21 mouse cellular contexts compared by ENCODE assay signal in the genomic region with DNA sequence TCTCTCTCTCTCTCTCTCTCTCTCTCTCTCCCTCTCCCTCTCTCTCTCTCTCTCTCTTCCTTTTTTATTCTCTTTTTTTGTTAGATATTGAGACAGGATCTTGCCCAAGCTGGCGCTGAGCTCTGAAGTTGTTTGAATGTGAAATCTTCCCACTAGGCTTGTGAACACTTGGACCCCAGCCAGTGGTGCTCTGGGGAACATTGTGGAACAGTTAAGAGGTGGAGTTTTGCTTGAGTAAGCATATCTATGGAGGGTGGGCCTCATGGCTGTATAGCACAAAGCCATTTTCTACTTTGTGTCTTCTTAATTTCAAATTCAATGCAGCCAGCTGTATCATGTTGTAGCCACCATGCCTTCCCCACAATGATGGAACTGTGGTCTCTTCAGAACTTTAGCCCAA.
DNase-seq lines count a peak whose midpoint lies in the region; ATAC-seq lines count a peak whose summit lies in the region.
"Had no signal": no experiment of that assay in that cellular context is flagged by ENCODE, and none has a peak within 500 bp of the region (broad histone marks: within the 10 kb centered on the region; RNA-seq: fewer than 3 reads in every experiment).

No protein-coding gene starts in this region.

- no peak overlapping the region for H3K27ac ChIP-seq in hindbrain, embryonic 14.5 days
- no peak overlapping the region for H3K27ac ChIP-seq in hindbrain, embryonic 13.5 days
- no peak overlapping the region for H3K27ac ChIP-seq in lung, embryonic 15.5 days
- H3K27ac ChIP-seq: forebrain, embryonic 12.5 days; hindbrain, embryonic 15.5 days; neural tube, embryonic 15.5 days; stomach, postnatal 0 days had no signal

- DNase-seq in cerebellum, postnatal 10 days = peak; percentile 28 to 49
- no peak for DNase-seq in cerebellum, adult 11 months
- DNase-seq in hindbrain, embryonic 14.5 days (ENCODE audit: low spot score) = peak; percentile 49
- DNase-seq in lung, postnatal 36 days = no peak
- DNase-seq in testis, postnatal 10 days (ENCODE audit: low spot score) = peak; percentile 42
- no peak for DNase-seq in testis, postnatal 14 days (ENCODE audit: low spot score)
- DNase-seq: cerebellum, adult 11-12 months; heart, adult 11 months; liver; thymus, postnatal 14 days had no signal

- H3K4me2 ChIP-seq in hindbrain, embryonic 14.5 days (replicated peaks) = no peak overlapping the region
- no peak overlapping the region for H3K4me2 ChIP-seq in hindbrain, embryonic 13.5 days
- H3K4me2 ChIP-seq in lung, embryonic 15.5 days = no peak overlapping the region
- H3K4me2 ChIP-seq: forebrain, embryonic 12.5 days; heart, embryonic 12.5 days; hindbrain, embryonic 15.5 days; neural tube, embryonic 15.5 days had no signal

- H3K36me3 ChIP-seq in hindbrain, embryonic 14.5 days (replicated peaks; ENCODE audit: control insufficient read depth, insufficient read depth) = no peaks in the 10 kb centered on the region
- no peaks in the 10 kb centered on the region for H3K36me3 ChIP-seq in hindbrain, embryonic 13.5 days
- H3K36me3 ChIP-seq in lung, embryonic 15.5 days = no peaks in the 10 kb centered on the region
- H3K36me3 ChIP-seq: forebrain, embryonic 12.5 days; heart, embryonic 12.5 days; hindbrain, embryonic 15.5 days; neural tube, embryonic 15.5 days had no signal

- no peak overlapping the region for H3K4me3 ChIP-seq in hindbrain, embryonic 14.5 days (replicated peaks; ENCODE audit: low read length)
- H3K4me3 ChIP-seq in hindbrain, embryonic 13.5 days = no peak overlapping the region
- H3K4me3 ChIP-seq in lung, embryonic 15.5 days = no peak overlapping the region
- H3K4me3 ChIP-seq: forebrain, embryonic 12.5 days; heart, embryonic 12.5 days; hindbrain, embryonic 15.5 days; megakaryocyte, embryonic 14.5 days; neural tube, embryonic 15.5 days had no signal

- no peak for ATAC-seq in hindbrain, embryonic 14.5 days (ENCODE audit: low FRiP score)
- no peak for ATAC-seq in hindbrain, embryonic 13.5 days (ENCODE audit: low FRiP score)
- peak; percentile 62; the same call in 1 of the 2 replicates for ATAC-seq in lung, embryonic 15.5 days (ENCODE audit: borderline replicate concordance, extremely low read depth, low FRiP score, low TSS enrichment)
- ATAC-seq: intestine, embryonic 16.5 days; midbrain, embryonic 16.5 days had no signal

- H3K4me1 ChIP-seq in hindbrain, embryonic 14.5 days (replicated peaks; ENCODE audit: control insufficient read depth, insufficient read depth, low read length) = 0 out of 2 replicates have a peak, but pooled peaks cover 4% of the 10 kb centered on the region
- H3K4me1 ChIP-seq in hindbrain, embryonic 13.5 days (replicated peaks) = peaks cover 10% of the 10 kb centered on the region
- H3K4me1 ChIP-seq in lung, embryonic 15.5 days = no peaks in the 10 kb centered on the region
- H3K4me1 ChIP-seq: forebrain, embryonic 12.5 days; heart, embryonic 12.5 days; hindbrain, embryonic 15.5 days; megakaryocyte, embryonic 14.5 days had no signal

- whole genome bisulfite sequencing in hindbrain, embryonic 14.5 days = 50% methylated on average over 1 of the region's 1 CpGs
- 68% methylated on average over 1 of the region's 1 CpGs for WGBS in hindbrain, embryonic 13.5 days
- 60% methylated on average over 1 of the region's 1 CpGs for WGBS in lung, embryonic 15.5 days

- no peaks in the 10 kb centered on the region for H3K9me3 ChIP-seq in hindbrain, embryonic 14.5 days (ENCODE audit: control insufficient read depth, low read length)
- no peaks in the 10 kb centered on the region for H3K9me3 ChIP-seq in hindbrain, embryonic 13.5 days
- no peaks in the 10 kb centered on the region for H3K9me3 ChIP-seq in lung, embryonic 15.5 days
- H3K9me3 ChIP-seq: forebrain, embryonic 12.5 days; hindbrain, embryonic 15.5 days; neural tube, embryonic 15.5 days had no signal

- no peaks in the 10 kb centered on the region for H3K27me3 ChIP-seq in hindbrain, embryonic 14.5 days (ENCODE audit: control insufficient read depth, insufficient read depth, low read length)
- H3K27me3 ChIP-seq in hindbrain, embryonic 13.5 days = no peaks in the 10 kb centered on the region
- H3K27me3 ChIP-seq in lung, embryonic 15.5 days = no peaks in the 10 kb centered on the region
- H3K27me3 ChIP-seq: CH12.LX; forebrain, embryonic 12.5 days; heart, embryonic 12.5 days; hindbrain, embryonic 15.5 days; megakaryocyte, embryonic 14.5 days; neural tube, embryonic 15.5 days had no signal

- H3K9ac ChIP-seq in hindbrain, embryonic 14.5 days = no peak overlapping the region
- no peak overlapping the region for H3K9ac ChIP-seq in hindbrain, embryonic 13.5 days
- no peak overlapping the region for H3K9ac ChIP-seq in lung, embryonic 15.5 days
- H3K9ac ChIP-seq: forebrain, embryonic 12.5 days; heart, embryonic 12.5 days; hindbrain, embryonic 15.5 days; neural tube, embryonic 15.5 days had no signal

Comparison
In these comparisons a context has a peak if more than half of its experiments do, and no peak if none do; other contexts are left out.
1. DNase-seq: peak in cerebellum, postnatal 10 days (2 of 2), hindbrain, embryonic 14.5 days (single experiment) and testis, postnatal 10 days (single experiment); none in cerebellum, adult 11 months (single experiment), lung, postnatal 36 days (single experiment) and testis, postnatal 14 days (single experiment).